Mouse (Mus musculus) neural tube, embryonic 10.5 days (tissue): ENCODE results near the gene Gm17651.

Experiments used
- DNase-seq: peaks from one replicate; pipeline ENCODE4 v3.0.0-alpha.2; 2017; ENCODE audit warnings: low spot score; ENCODE audit errors: extremely low spot score

Gene Gm17651

DNA sequence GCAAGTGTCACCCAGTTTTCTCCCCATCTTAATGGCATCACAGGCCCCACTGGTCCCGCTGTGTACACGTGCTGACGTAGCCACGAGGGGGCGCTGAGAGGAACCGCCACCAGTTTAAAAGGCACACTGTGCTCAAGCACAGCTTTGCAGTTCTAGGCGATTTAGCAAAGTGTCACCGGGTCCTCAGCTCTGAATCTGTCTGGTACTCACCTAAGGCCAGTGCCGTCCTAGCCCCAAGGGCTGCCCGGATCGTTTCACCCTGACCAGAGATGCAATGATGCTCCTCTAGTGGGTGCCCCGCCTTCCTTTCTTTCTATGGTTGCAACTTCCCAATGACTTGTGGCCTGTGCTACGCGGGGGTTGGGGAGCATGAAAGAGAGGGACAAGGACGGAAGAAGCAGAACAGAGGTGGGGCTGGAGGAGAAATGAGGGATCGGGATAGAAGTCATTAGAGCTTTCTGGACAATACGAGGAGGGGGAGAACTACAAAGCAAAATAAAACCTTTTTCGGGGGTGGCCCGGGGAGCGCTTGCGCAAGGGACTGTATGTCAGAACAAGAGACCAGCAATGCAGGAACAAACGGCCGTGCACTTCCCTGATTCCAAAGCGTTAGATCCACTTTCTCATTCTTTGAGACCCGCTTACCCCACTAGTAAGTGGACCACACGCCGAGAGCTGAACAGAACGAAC, 6.3 kb upstream of the Gm17651 start:
- DNase-seq, result peak; percentile 79

DNA sequence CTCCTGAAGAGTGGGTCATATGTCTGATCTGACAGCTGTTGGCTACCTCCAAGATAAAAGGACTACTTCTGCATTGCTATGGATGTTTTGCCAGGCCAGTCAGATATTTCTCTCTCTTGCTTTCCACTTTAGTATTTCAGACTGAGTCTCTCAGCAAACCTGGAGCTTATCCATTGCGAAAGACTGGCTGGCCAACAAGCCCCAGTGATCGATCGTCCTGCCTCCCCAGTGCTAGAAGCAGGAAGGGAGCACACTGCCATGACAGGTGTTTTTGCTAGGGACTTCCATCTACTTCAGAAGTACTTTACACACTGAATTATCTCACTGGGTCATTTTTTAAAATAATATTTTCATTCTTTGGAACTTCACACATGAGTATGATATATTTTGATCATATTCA, 3.9 kb upstream of the Gm17651 start:
- DNase-seq, result no peak

DNA sequence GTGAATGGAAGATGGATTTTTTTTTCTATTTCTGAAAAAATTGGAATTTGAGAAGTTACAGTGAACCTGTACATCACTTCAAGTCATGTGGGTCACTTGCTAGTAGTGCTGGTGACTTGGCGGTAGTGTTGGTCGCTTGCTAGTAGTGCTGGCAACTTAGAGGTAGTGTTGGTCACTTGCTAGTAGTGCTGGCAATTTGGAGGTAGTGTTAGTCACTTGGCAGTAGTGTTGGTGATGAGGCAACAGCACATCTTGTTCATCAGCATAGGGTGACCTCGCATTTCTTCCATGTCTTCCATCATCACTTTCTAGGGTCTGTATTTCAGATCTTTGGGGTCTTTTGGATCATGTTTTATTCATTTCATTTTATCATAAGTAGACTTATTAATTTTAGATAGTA, 1.6 kb upstream of the Gm17651 start:
- DNase-seq, result no peak

DNA sequence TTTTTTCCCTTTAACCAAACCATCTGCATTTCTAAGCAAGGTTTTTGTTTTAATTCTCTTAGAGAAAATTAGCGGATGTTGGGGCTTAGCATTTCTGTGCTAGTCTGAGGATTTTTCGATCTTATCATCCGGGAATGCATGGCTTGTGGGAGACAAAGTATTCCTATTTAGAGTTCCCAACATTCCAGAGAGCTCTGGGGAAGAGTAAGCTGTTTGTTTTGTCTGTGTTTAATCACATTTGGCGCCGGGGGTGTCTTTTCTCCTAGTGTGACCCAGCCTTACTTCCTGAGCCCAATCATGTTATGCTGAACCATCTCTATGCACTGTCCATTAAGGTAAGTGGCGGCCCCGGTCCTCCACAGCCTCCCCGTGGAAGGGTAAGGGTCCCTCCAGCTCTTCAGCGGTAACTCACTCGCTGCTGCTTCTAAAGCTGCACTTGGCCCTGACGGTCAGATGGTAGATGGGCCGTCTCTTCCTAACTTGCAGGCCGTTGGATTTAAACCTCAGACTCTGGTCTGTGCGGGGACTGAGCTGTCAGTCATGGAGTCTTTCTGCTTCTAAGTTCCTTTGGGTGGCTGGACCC, 7.3 kb downstream of the Gm17651 start:
- no peak for DNase-seq

DNA sequence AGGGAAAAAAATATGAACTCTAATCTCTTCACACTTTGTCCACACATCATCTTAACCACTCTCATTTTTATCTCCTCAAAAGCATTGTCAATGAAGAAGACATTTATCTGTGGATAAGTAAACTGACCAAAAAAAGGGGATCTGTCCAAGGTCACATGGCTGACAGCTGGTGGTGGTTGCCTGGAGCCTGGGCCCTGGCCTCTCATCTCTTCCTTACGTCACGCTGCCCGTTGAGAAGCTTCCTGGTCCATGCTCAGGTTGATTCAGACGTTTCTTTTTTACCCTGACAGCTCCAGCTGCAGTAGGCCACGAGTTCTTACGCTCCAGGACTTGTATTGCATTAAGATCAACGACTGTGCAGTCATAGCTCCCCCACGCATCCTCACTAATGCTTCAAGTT, 8.3 kb downstream of the Gm17651 start:
- no peak for DNase-seq

DNA sequence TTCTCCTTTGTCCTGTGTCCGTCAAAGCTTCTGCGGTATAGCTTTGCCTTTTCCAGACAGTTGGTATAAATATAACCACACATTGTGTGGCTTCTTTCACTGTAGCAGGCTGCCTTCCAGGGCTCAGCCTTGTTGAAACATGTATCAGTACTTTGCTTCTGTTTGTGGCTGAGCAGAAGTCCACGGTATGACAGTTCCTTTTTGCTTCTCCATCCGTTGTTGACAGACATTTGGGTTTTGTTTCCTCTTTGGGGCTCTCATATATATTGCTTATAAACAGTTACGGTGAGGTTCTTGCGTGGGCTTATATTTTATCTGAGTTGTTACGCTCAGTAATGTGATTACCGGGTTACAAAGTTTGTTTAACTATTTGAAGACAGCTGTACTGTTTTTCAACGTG, 9.0 kb downstream of the Gm17651 start:
- no peak for DNase-seq

DNA sequence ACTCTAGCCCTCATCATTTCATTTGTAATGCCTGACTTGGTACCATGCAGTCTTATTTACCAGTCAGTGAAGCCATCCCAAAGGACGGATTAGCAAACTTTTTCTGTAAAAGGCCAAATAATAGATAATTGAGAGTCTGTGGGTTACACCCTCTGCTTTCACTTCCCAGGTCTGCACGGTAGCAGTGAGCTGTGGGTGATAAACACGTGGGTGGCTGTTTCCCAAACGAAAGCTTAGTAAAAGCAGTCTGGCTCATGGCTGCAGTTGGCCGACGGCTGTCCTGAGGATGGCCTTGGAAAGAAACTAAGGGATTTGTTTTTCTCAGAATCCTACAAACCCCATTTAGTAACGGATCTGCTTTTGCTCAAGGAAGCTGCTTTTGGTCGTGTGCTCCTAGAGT, 13.3 kb downstream of the Gm17651 start:
- DNase-seq, result no peak

DNA sequence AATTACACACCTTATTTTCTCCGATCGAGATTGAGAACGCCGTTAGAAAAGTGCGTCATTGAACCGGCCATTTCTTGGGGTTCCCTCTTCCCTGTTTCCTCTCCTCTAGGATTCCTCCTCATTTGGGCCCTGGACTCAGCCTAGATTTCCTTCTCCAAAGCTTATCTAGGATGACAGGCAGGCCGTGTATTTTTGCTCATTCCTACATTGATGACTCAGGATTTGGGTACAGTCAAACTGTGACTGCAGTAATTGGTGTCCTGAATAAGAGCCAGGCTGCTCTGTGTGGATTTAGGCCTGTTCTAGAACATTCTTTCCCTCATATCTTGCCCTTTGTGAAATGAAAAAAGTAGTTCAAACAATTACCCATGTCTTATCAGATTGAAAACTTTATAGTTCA, 14.7 kb downstream of the Gm17651 start:
- DNase-seq, result no peak

DNA sequence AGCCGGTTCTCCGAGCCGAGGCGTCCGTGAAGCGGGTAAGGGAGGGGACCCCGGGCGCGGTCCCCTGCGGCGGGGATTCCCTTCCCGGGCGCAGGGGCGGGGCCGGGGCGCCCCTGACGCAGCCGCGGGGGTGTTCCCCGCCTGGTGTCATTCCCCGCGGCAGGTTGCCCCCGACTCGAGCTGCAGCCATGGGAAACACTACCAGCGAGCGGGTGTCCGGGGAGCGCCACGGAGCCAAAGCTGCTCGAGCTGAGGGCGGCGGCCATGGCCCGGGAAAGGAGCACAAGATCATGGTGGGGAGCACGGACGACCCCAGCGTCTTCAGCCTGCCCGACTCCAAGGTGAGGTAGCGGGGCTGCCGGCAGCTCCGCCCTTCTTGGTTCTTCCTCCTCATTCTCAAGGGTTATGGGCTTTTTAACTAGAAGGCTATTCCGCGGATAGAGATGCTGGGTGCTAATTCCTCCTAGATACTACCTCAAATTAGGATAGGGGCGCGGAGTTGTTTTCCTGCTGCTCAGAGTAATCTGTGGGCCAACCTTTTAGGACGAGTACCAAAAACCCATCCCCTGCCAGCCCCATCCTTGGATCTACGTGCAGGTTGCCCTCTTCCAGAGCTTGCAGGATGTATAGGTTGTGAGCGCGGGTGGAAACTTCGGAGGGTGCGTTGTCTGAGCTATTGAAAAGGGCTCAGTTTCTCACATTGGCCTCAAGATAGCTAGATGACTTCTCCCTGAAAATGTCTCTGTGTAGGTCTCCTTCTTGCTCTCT, 15.9 kb downstream of the Gm17651 start:
- no peak for DNase-seq

DNA sequence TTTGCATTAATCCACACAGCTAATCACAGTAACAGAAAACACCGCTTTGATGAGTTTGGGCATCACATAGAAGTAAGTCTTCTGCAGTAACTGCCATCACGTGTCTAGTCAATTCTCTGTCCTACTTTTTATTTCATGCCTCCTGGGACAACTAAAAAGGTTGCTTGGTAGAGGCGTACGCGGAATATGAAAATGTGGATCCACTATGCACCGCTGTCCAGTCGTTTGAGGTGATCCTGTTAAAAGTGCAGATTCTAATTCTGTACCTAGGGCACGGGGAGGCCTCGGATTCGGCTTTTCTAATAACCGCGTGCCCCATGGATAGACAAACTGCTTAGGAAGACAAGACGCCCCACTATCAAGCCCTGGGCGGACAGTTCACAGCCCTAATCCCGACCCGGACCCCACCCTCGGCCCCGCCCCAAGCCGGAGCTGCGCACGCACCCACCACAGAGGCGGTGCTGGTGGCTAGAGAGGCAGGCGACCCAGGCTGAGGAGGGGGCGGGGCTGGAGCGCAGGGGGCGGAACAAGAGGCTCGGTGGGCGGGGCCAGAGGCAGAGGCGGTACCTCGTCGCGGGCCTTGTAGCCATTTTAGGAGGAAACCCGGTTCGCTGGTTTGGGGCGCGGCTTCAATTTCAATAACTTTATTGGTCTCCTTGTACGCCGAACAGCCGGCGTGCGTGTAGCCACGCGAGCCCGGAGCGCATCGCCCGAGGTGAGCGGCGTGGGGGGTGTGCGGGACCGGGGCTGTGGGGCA, 16.7 kb downstream of the Gm17651 start, which contains the start of gene Prkab2:
Prkab2 (plus strand) TSS at position 539 of the 757 bp plus-strand sequence.
- DNase-seq, result peak; percentile 100

DNA sequence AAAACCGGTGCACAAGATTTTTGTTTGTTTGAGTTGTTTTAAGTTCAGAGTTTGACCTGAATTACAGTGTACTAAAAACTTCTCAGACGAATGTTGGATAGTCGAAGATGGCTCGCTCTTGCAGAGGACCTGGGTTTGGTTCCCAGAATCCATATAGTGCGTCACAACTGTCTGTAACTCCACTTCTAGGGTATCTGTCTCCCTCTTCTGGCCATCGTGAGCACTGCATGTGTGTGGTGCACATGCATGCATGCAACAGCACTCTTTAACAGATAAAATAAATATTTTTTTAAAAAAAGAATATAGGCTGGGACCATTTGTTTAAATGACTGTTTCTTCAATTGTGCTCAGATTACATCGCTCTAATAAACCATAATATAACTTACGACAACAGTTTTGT, 19.6 kb downstream of the Gm17651 start:
- no peak for DNase-seq

DNA sequence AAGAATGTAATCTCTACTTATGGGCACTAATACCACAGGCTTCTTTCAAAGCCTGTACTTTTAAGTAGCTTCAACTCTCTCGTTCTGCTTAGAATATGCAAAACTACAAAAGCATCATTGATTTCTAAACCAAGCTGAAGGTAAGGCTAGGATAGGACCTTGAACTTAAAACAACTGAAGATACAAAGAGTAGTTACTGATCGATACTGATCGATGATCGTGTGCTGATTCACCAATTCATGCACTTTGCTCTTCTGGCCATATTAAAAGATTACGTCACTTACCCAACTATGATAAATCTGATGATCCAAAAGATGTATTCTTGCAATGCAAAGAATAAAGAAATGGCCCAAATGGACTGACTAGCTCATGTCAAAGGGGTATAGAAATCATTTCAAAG, 20.7 kb downstream of the Gm17651 start:
- DNase-seq, result no peak

DNA sequence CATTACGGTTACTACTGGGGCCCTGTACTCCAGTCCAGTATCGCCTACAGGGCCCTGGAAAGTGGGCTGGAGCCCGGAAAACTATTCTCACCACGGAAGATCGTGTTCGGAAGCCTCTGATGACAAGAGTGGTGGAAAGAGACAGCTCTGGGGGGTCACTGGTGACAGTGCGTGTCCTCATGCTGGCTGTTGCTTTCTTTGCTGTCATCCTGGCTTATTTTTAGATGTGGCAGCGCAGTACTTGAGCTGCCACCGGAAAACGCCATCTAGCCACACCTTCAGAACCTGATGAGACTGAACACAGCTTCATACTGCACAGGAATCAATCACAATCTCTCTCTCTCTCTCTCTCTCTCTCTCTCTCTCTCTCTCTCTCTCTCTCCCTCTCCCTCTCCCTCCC, 22.9 kb downstream of the Gm17651 start:
- no peak for DNase-seq

DNA sequence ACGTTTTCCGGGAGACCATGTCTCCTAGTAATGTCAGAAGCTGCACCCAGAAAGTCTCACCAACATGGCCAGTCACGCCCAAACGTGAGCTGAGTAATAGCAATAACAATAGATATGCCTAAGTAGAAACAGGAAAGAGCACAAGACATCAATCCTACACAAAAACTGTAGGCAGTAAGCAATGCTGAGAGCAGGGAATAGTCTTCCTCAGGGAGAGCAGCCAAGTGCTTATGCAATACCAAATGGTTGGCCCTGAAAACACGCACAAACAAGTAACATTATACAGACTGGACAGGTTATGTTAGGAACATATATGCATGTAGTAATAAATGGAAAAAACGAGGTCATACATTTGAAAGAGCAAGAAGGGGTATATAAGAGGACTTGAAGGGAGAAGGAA, 25.0 kb downstream of the Gm17651 start:
- no peak for DNase-seq

DNA sequence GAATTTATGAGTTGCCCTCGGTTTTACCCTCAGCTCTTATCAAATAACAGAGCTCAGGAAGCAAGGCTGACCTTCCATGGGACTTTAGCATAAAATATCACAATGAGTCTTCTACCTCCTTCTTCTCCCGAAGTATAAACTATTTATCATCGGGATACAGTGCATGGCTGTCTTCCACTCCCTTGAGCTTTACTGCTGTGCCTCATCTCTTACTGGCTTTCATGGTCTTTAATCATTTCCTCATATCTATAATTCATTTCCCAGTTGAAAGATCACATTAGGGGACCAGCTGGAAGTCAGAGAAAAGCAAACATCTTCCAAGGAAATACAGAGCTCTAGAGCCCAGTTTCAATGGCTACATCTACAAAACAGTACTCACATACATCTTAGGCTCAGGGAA, 25.5 kb downstream of the Gm17651 start:
- DNase-seq, result no peak

DNA sequence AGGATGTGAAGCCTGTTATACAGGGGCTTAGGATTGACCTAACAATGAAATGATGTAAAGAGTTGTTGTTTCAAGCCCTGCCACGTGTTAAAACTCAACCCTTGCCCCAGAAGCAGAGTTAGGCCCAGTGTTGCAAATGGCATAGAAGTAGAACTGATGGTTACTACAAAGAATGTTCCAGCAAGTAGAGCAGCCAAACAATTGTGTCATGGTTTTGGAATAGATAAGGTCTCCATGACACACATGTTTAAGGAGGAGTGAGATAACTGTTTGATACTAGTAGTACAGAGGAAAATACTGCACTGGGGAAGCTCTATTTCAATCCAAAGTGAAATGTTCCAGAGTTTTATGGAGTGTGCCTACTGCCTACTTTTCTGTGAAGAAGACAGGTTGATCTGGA, 26.0 kb downstream of the Gm17651 start:
- DNase-seq, result no peak

DNA sequence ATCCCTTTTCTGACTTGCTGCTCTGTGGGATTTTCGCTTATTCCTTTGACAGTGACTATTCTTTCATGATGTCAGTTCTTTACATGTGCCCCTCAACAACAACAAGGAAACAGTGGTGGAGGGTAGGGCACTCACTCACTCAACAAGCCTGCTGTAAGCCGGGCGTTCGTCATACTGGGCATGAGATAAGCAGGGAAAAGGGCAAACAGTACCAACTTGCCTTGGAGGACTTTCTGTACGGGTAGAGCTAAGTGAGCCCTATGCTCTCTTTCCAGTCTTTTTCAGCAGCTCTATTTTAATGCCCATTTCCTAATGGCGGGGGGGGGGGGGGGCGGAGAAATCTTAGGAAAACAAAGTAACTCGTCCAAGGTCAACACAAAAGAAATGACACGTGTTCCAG, 32.5 kb downstream of the Gm17651 start:
- DNase-seq, result no peak

DNA sequence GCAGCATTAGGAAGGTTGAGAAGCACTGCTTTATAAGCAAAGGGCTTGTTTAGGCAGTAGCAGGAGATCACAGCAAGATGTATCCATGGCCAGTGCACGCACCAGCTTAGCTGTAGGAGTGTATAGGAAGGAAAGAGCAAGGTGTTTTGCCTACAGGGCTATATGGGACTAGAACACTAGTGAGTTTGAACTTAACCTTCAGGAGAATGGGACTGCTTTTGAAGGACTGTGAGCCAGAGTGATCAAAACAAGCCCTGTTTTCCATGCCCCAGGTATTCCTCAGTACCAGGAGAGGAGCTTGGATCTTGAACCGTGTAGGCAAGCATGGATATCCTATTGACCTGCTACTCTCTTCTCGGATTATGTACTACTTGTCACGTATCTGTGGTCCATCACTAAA, 33.1 kb downstream of the Gm17651 start:
- DNase-seq, result no peak

DNA sequence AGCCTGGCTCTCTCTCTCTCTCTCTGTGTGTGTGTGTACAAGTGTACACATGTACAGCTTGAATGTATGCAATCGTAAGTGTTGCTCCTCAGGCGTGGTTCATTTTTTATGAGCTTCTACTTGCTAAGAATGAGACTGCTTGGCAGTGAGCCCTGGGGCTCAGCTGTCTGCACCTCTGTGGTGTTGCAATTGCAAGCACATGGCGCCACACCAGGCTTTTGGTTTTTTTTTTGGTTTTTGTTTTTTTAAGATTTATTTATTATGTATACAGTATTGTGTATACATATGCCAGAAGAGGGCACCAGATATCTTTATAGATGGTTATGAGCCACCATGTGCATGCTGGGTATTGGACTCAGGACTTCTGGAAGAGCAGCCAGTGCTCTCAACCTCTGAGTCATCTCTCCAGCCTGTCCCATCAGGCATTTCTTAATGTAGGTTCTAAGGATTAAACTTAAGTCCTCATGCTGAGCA, 40.2 kb downstream of the Gm17651 start:
- DNase-seq, result no peak

DNA sequence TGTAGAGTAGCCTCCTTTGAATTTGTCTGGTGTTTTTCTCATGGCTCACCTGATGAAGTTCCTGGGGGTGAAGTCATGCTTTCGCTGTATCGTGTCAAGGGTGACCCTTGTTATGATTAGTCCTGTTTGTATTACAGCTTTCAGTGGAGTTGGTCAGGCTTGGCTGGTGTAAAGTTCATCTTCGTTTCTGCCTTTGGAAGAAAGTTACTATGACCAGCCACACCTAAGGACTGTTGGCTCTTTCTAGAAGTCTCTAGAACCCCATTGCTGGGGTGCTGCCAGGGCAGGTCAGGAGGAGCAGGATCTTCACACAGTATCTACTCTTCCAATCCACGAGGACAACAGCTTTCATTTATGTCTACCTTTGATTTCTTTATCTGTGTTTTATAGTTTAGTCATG, 41.0 kb downstream of the Gm17651 start:
- no peak for DNase-seq

DNA sequence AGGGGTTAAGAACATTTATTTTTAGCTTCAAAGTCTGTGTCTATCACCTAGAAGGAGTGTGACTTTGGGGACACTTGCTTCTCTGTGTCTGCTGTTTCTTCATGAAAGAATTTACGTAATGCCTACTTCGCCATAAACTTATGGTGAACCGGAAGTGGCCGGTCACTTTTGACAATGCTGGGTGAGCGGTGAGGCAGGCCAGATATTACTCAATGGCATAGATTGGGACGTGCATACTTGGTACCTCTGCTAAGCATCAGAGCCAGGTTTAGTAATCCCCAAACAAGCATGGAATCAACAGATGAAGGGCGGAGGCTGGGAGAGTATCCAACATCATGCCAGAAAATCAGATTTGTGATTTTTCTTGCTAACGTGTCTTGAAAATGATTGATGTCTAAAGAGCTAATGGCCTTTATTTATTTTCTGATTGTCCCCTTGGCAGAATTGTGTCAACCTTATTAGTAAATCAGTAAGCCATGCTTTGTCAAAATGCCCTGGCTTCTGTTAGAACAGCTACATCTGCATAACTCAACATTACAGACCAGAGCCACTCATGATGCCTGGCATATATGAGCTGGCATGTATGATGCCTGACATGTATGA, 43.1 kb downstream of the Gm17651 start:
- no peak for DNase-seq
